19 mouse cellular contexts compared by ENCODE assay signal in genomic region chr7:83975283-83975682, GRCm38 (mm10).
"Had no signal": no experiment of that assay in that cellular context is flagged by ENCODE, and none has a peak within 500 bp of the region (broad histone marks: within the 10 kb centered on the region; RNA-seq: fewer than 3 reads in every experiment).

No protein-coding gene starts in this region.

- H3K27ac ChIP-seq: kidney, embryonic 15.5 days; limb, embryonic 10.5 days; limb, embryonic 13.5 days; liver, embryonic 12.5 days; liver, embryonic 15.5 days; lung, embryonic 15.5 days; midbrain, embryonic 12.5 days; midbrain, embryonic 15.5 days had no signal

- ATAC-seq: liver, embryonic 12.5 days; midbrain, embryonic 15.5 days had no signal

- H3K9me3 ChIP-seq: kidney, embryonic 15.5 days; limb, embryonic 10.5 days; limb, embryonic 13.5 days; liver, embryonic 12.5 days; liver, embryonic 15.5 days; lung, embryonic 15.5 days; midbrain, embryonic 12.5 days; midbrain, embryonic 15.5 days had no signal

- H3K4me1 ChIP-seq: kidney, embryonic 15.5 days; limb, embryonic 13.5 days; liver, embryonic 12.5 days; liver, embryonic 15.5 days; midbrain, embryonic 12.5 days; midbrain, embryonic 15.5 days had no signal

- H3K36me3 ChIP-seq: kidney, embryonic 15.5 days; limb, embryonic 10.5 days; limb, embryonic 13.5 days; liver, embryonic 12.5 days; liver, embryonic 15.5 days; lung, embryonic 15.5 days; midbrain, embryonic 12.5 days; midbrain, embryonic 15.5 days had no signal

- H3K4me2 ChIP-seq: kidney, embryonic 15.5 days; limb, embryonic 13.5 days; liver, embryonic 12.5 days; liver, embryonic 15.5 days; lung, embryonic 15.5 days; midbrain, embryonic 12.5 days; midbrain, embryonic 15.5 days had no signal

- H3K27me3 ChIP-seq: kidney, embryonic 15.5 days; limb, embryonic 13.5 days; liver, embryonic 12.5 days; liver, embryonic 15.5 days; lung, embryonic 15.5 days; midbrain, embryonic 12.5 days; midbrain, embryonic 15.5 days had no signal

- H3K4me3 ChIP-seq: kidney, embryonic 15.5 days; limb, embryonic 10.5 days; limb, embryonic 13.5 days; liver, embryonic 12.5 days; liver, embryonic 15.5 days; lung, embryonic 15.5 days; midbrain, embryonic 12.5 days; midbrain, embryonic 15.5 days had no signal

- H3K9ac ChIP-seq: kidney, embryonic 15.5 days; limb, embryonic 13.5 days; liver, embryonic 12.5 days; liver, embryonic 15.5 days; lung, embryonic 15.5 days; midbrain, embryonic 12.5 days; midbrain, embryonic 15.5 days had no signal

- DNase-seq: kidney, adult 8-10 months; kidney, postnatal 10 days; kidney, postnatal 4 days; layer of hippocampus, adult 9-11 months; liver; lung, adult 18-20 months; lung, postnatal 10 days; lung, postnatal 36 days; thymus, adult 2 months; thymus, postnatal 14 days; thymus, postnatal 4 days had no signal
